Mouse (Mus musculus) midbrain, embryonic 13.5 days (tissue): Measurements from ENCODE around the gene Milr1. TPM values are rescaled to one million over a fixed set of nuclear protein-coding genes. Genes with fewer than 3 reads are reported as not detected.
A peak's percentile ranks its signal among the peaks of the same experiment; 100 is the strongest.

ENCODE experiments used
- ATAC-seq: fragments of 200-750 bp; cut with Nextera tagmentation; 2 replicates; pipeline ENCODE4 v1.8.0; 2017; ENCODE audit warnings: mild to moderate bottlenecking, moderate TSS enrichment, moderate library complexity
- H3K27ac ChIP-seq: fragments of 300-500 bp; sonication (generic); 2 replicates; pipeline ENCODE4 v1.5.1; 2015; ENCODE audit warnings: inconsistent platforms, mild to moderate bottlenecking, moderate library complexity
- H3K27me3 ChIP-seq: fragments of 300-500 bp; sonication (generic); 2 replicates; pipeline ENCODE4 v1.6.1; 2015; ENCODE audit warnings: mild to moderate bottlenecking, inconsistent platforms
- H3K36me3 ChIP-seq: fragments of 300-500 bp; sonication (generic); 2 replicates; pipeline ENCODE4 v1.6.1; 2015; ENCODE audit warnings: mild to moderate bottlenecking, inconsistent platforms
- H3K4me1 ChIP-seq: fragments of 300-500 bp; sonication (generic); replicated peaks from 2 replicates; pipeline ENCODE4 v1.6.1; 2015; ENCODE audit warnings: inconsistent platforms
- H3K4me2 ChIP-seq: fragments of 300-500 bp; sonication (generic); replicated peaks from 2 replicates; pipeline ENCODE4 v1.6.1; 2015; ENCODE audit warnings: moderate library complexity, mild to moderate bottlenecking, inconsistent platforms
- H3K4me3 ChIP-seq: fragments of 300-500 bp; sonication (generic); replicated peaks from 2 replicates; pipeline ENCODE4 v1.5.1; 2015; ENCODE audit warnings: mild to moderate bottlenecking, inconsistent platforms
- H3K9ac ChIP-seq: fragments of 300-500 bp; sonication (generic); replicated peaks from 2 replicates; pipeline ENCODE4 v1.6.1; 2015; ENCODE audit warnings: mild to moderate bottlenecking, inconsistent platforms
- H3K9me3 ChIP-seq: fragments of 300-500 bp; sonication (generic); 2 replicates; pipeline ENCODE4 v1.6.1; 2016; ENCODE audit warnings: mild to moderate bottlenecking, inconsistent platforms
- WGBS: fragments of 180-500 bp; shearing (Covaris S2); methylation state at CpG from one replicate; pipeline ENCODE4 v1.1.7; 2015; 5-methylcytosine and 5-hydroxymethylcytosine counted together
- microRNA-seq: library from miRNA; unstranded; fragments of <30 nt; microRNA quantifications from one replicate; pipeline ENCODE4, GENCODE M21; 2016
- polyA plus RNA-seq: library from polyadenylated mRNA; unstranded; fragments of >200 nt; fragmentation: Nextera tagmentation; extraction: Ambion mirVana; gene quantifications from 2 replicates; pipeline ENCODE4 v1.2.1, GENCODE M21; 2015

The Milr1 gene
- polyA plus RNA-seq, 1 experiment from 2014 or later: 1.2 TPM

GRCm38 (mm10) chr11:106818341-106818740, 67.3 kb downstream of the Milr1 start:
- Histone ChIP-seq H3K9me3 (no peaks in the 10 kb centered on the region), H3K9ac (no peak overlapping the region), H3K4me2 (no peak overlapping the region), H3K27me3 (no peaks in the 10 kb centered on the region), H3K4me3 (no peak overlapping the region), H3K4me1 (peaks cover 10% of the 10 kb centered on the region), H3K36me3 (peaks cover 85% of the 10 kb centered on the region), H3K27ac (peak overlapping the region; percentile 54; the same call in 1 of the 2 replicates)
- 63% methylated on average over 9 of the region's 9 CpGs for WGBS
- peak; percentile 58; the same call in 1 of the 2 replicates for ATAC-seq

Small RNA genes within 50 kb of the gene (microRNA-seq; reads per million reads assigned to microRNA genes)
- gene Gm25994: not detected
- 15.1 reads per million, percentile 32 among the genes with 10 or more reads in this experiment for gene Mir3064

Other genes with a start within 250 kb of the Milr1 start
- 17.7 and 18.3 TPM in 2 replicates for gene Tex2, start 137.8 kb upstream of the Milr1 start, polyA plus RNA-seq
- 14.1 and 15.8 TPM in 2 replicates for gene Pecam1, start 598 bp upstream of the Milr1 start, polyA plus RNA-seq
- gene Polg2, start 28.3 kb downstream of the Milr1 start, polyA plus RNA-seq: 10.0 and 10.7 TPM in 2 replicates
- 487 and 502 TPM in 2 replicates for gene Ddx5, start 38.0 kb downstream of the Milr1 start, polyA plus RNA-seq
- gene Cep95, start 38.0 kb downstream of the Milr1 start, polyA plus RNA-seq: 20.2 and 20.4 TPM in 2 replicates
- gene Smurf2, start 169.5 kb downstream of the Milr1 start, polyA plus RNA-seq: 16.5 and 17.4 TPM in 2 replicates
- 288 and 305 TPM in 2 replicates for gene Kpna2, start 248.3 kb downstream of the Milr1 start, polyA plus RNA-seq